Mouse (Mus musculus): ENCODE results near the gene Krt81.

The Krt81 gene

GRCm38 (mm10) chr15:101453093-101453736 lies 10.3 kb downstream of the Krt81 start:
- DNase-seq, result peak; percentile 87 to 90

DNA sequence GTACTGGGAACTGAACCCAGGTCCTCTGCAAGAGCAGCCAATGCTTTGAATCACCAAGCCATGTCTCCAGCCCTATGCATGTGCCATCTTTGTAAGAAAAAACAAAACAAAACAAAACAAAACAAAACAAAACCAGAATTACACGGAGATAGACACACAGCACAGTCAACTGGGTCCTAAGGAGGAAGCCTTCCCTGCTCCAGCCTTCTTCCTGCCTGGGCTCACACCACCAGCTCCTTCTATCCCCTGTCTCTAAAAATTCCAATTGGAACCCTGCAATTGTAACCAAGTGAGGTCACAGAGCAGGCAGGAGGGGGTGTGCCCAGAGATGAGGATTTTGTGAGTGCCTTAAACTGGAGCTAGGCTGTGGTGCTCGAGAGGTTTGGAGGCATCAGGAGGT lies 16.1 kb downstream of the Krt81 start, which contains the start of gene Krt88:
Gene Krt88 (plus strand): TSS at position 301 of the 400 bp plus-strand sequence.
- no peak for DNase-seq

DNA sequence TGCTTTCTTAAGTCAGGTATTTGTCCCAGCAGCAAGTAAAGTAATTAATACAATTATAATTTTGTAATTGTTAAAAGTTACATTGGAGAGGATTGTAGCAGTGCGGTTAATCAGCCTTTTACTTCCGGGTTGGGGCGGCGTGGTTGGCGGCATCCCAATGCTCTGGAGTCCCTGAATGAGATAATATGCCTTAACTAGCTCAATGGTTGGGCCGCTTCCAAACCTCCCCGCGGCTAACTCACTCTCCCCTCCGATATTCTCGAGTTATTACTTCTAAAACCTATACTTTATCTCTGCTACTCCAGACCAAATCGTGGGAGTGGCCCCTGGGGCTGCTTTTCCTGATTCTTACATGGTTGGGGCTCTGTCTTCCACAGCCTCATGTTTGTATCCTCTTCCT lies 17.0 kb downstream of the Krt81 start:
- DNase-seq, result no peak

- DNase-seq, result no peak
Observed at GRCm38 (mm10) chr15:101440837-101441236, 22.7 kb downstream of the Krt81 start.

- DNase-seq, result peak; percentile 32 to 37
Observed at GRCm38 (mm10) chr15:101438555-101438954, 25.0 kb downstream of the Krt81 start, which contains the start of gene Krt87. TSS of gene Krt87 (minus strand) at chr15:101438804.

DNA sequence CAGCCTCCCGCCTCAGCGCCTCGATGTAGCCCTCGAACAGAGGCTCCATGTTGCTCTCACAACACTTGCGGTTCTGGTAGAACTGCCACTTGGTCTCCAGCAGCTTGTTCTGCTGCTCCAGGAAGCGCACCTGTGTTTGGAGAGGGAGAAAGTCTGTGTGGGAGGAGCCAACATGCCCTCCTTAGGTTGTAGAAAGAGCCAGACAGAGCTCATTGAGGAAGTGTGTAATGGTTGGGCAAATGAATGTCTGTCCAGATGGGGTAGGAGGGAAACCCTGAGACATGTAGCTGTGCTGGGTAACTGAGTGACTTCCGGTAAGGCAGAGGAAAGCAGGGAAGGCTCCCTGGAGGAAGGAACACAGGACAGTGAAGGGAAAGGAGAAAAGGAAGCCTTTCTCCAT lies 26.9 kb downstream of the Krt81 start:
- DNase-seq, result no peak

- no peak for DNase-seq
Observed at GRCm38 (mm10) chr15:101424914-101425313, 38.6 kb downstream of the Krt81 start.

DNA sequence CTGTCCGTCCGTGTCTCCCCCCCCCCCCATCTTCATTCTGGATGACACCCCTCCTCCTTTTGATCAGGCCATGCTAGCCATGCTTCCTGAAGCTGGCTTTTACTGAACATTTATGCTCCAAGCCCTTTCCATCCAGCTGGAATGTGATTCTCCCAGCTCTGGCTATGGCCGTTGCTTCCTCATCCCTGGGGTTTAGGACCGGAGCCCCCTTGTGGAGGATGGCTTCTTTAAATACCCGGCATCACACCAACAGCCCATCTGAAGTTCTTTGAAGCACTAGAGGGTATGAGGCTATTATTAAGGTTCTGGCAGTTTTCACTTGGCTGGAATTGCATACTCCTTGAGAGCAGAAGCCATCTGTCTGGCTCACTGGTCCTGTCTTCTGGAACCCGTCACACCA lies 42.6 kb downstream of the Krt81 start:
- peak; percentile 54 to 60 for DNase-seq

- no peak for DNase-seq
Observed at GRCm38 (mm10) chr15:101418950-101419349, 44.6 kb downstream of the Krt81 start.

GRCm38 (mm10) chr15:101414807-101415565 lies 48.6 kb downstream of the Krt81 start:
- DNase-seq, result no peak

DNA sequence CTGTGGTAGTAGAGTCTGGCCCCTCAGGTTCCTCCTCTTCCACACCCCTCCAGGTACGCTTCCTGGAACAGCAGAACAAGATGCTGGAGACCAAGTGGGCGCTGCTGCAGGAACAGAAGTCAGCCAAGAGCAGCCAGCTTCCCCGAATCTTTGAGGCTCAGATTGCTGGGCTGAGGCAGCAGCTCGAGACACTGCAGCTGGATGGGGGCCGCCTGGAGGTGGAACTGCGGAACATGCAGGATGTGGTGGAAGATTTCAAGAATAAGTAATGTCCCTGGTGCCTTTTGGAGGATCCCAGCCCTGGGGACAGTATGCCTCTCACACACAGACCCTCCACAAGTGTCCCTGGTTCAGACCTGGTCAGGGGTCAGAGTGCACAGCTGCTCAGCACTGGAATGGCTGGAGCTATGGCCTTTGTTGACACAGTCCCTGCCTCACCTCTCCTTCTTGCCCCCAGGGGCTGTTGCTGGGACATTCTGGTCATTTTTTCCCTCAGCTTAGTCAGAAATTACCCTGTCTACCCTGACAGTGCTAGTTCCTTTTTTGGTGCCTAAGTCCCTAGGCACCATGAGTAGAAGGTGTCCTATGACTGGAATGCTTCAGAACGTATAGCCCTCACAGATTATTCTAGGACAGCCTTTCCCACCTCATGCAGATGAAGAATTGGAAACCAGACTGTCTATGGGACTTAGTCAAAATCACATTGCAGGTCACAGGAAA lies 49.5 kb downstream of the Krt81 start:
- DNase-seq, result peak; percentile 60 to 73

DNA sequence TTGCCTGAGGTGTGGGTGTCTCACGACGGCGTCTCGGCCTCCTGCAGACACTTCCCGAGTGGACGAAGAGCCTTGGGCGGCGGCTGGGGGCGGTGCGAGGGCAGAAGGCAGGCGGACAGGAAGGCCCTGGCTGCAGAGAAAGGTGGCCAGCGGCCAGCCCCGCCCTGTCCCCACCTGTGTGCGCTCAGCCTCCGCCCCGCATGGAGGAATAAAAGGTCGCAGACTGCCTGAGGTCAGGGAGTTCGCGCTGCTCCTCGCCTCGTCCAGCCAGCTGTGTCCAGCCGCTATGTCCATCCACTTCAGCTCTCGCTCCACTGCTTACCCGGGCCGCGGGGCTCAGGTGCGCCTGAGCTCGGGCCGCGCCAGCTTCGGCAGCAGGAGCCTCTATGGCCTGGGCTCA lies 51.4 kb downstream of the Krt81 start:
- DNase-seq, result peak; percentile 65 to 79

- peak; percentile 53 to 69 for DNase-seq
Observed at GRCm38 (mm10) chr15:101410775-101411174, 52.8 kb downstream of the Krt81 start, which contains the start of gene Krt7. TSS of gene Krt7 (plus strand) at chr15:101411043.

All from kidney, postnatal 4 days (tissue).